Mouse (Mus musculus): ENCODE results near the gene Nfatc2. TPM values are rescaled to one million over a fixed set of nuclear protein-coding genes. Genes with fewer than 3 reads are reported as not detected.

Nfatc2 gene
- polyA plus RNA-seq, 1 experiment from 2014 or later, result 2.6 TPM

Small RNA genes within 50 kb of the gene (microRNA-seq; reads per million reads assigned to microRNA genes)
- gene Mir7004, result not detected

Other genes with a start within 250 kb of the Nfatc2 start
- gene Atp9a, start 140.8 kb upstream of the Nfatc2 start, polyA plus RNA-seq (2015; fragmentation: Nextera tagmentation; extraction: Ambion mirVana), result 10.3 and 12.4 TPM in 2 replicates
- 0.09 and 0.23 TPM in 2 replicates for gene Sall4, start 166.3 kb upstream of the Nfatc2 start, polyA plus RNA-seq (2015; fragmentation: Nextera tagmentation; extraction: Ambion mirVana)

Measured in kidney, embryonic 16.5 days (tissue).